Mouse (Mus musculus) G1E (cell line): Measurements from ENCODE around the gene Tagln3. TPM values are rescaled to one million over a fixed set of nuclear protein-coding genes. Genes with fewer than 3 reads are reported as not detected.
A peak's percentile ranks its signal among the peaks of the same experiment; 100 is the strongest.

ENCODE experiments used
- ATAC-seq: 2 replicates; pipeline ENCODE4 v1.8.0; 2016; ENCODE audit warnings: mild to moderate bottlenecking; ENCODE audit not compliant: insufficient number of reproducible peaks, poor library complexity, low FRiP score, severe bottlenecking; ENCODE audit errors: extremely low read depth
- DNase-seq: peaks from one replicate; pipeline ENCODE4 v3.0.0; 2012; ENCODE audit warnings: low spot score
- H3K27me3 ChIP-seq: 2 replicates; pipeline ENCODE4 v1.6.1; 2012; ENCODE audit warnings: mild to moderate bottlenecking, low read length, inconsistent platforms; ENCODE audit not compliant: insufficient read depth
- H3K36me3 ChIP-seq: replicated peaks from 2 replicates; pipeline ENCODE3; 2012; ENCODE audit warnings: mild to moderate bottlenecking, inconsistent platforms
- H3K4me1 ChIP-seq: 2 replicates; pipeline ENCODE4 v1.6.1; 2012; ENCODE audit warnings: low read depth, low read length, inconsistent platforms, mixed read lengths; ENCODE audit not compliant: insufficient read depth
- H3K4me3 ChIP-seq: 2 replicates; pipeline ENCODE4 v1.5.1; 2012; ENCODE audit warnings: low read depth, mild to moderate bottlenecking, inconsistent platforms, low read length, moderate library complexity, mixed read lengths
- H3K9me3 ChIP-seq: replicated peaks from 2 replicates; pipeline ENCODE4 v1.6.1; 2012; ENCODE audit warnings: inconsistent platforms
- CTCF ChIP-seq: IDR thresholded peaks from 2 replicates; pipeline ENCODE4 v1.5.1; 2012; ENCODE audit warnings: low read depth, low read length, inconsistent platforms, mixed read lengths
- GATA1 ChIP-seq: IDR thresholded peaks from 2 replicates; pipeline ENCODE4 v1.6.1; 2012; ENCODE audit warnings: borderline replicate concordance, low read length, inconsistent platforms, mixed read lengths
- GATA2 ChIP-seq: IDR thresholded peaks from 2 replicates; pipeline ENCODE4 v1.6.1; 2012; ENCODE audit warnings: low read depth, low read length, inconsistent platforms, borderline replicate concordance
- POLR2AphosphoS5 ChIP-seq: IDR thresholded peaks from 2 replicates; pipeline ENCODE4 v1.6.1; 2012; ENCODE audit warnings: low read depth, low read length, inconsistent platforms; ENCODE audit not compliant: insufficient replicate concordance
- TAL1 ChIP-seq: conservative IDR thresholded peaks from 2 replicates; pipeline ENCODE4 v1.6.1; 2012; ENCODE audit warnings: low read depth, low read length, inconsistent platforms, mixed read lengths
- polyA plus RNA-seq: library from polyadenylated mRNA; stranded (reverse); fragments of >175 nt; gene quantifications from 2 replicates; pipeline ENCODE4 v1.2.3, GENCODE M21; 2012
- total RNA-seq, 2 experiments: library from RNA; stranded (forward) in 1 of 2; stranded (reverse) in 1 of 2; fragments of 200-1000 nt in 1 of 2; fragments of >200 nt in 1 of 2; fragmentation: Nextera tagmentation in 1 of 2; gene quantifications; 2 replicates each; pipeline ENCODE4 v1.2.3; 2014 to 2017

Gene Tagln3
- total and polyA plus RNA-seq, 3 experiments = not detected

GRCm38 (mm10) chr16:45762859-45763505, 38.6 kb upstream of the Tagln3 start:
- no peaks in the 10 kb centered on the region for H3K36me3 ChIP-seq
- DNase-seq (no peak), ATAC-seq (no peak)
- H3K4me3 ChIP-seq = no peak overlapping the region
- no peak for TF ChIP-seq TAL1
- no peak for TF ChIP-seq GATA2
- no peak for TF ChIP-seq POLR2AphosphoS5
- no peak for TF ChIP-seq CTCF
- TF ChIP-seq GATA1 = no peak
- no peaks in the 10 kb centered on the region for H3K4me1 ChIP-seq
- 0 out of 2 replicates have a peak, but pooled peaks cover 3% of the 10 kb centered on the region for H3K27me3 ChIP-seq
- no peaks in the 10 kb centered on the region for H3K9me3 ChIP-seq

GRCm38 (mm10) chr16:45761425-45761824, 37.0 kb upstream of the Tagln3 start:
- no peaks in the 10 kb centered on the region for H3K9me3 ChIP-seq
- no peak for TF ChIP-seq TAL1
- H3K4me1 ChIP-seq = no peaks in the 10 kb centered on the region
- ATAC-seq (no peak), DNase-seq (no peak)
- H3K4me3 ChIP-seq = no peak overlapping the region
- H3K27me3 ChIP-seq = 0 out of 2 replicates have a peak, but pooled peaks cover 3% of the 10 kb centered on the region
- no peaks in the 10 kb centered on the region for H3K36me3 ChIP-seq

GRCm38 (mm10) chr16:45758726-45759269, 34.4 kb upstream of the Tagln3 start:
- Histone ChIP-seq H3K4me1 (no peaks in the 10 kb centered on the region), H3K36me3 (no peaks in the 10 kb centered on the region), H3K9me3 (no peaks in the 10 kb centered on the region), H3K4me3 (no peak overlapping the region), H3K27me3 (no peaks in the 10 kb centered on the region)
- TF ChIP-seq TAL1 (no peak), CTCF (no peak), POLR2AphosphoS5 (no peak), GATA2 (no peak), GATA1 (no peak)
- DNase-seq = no peak
- ATAC-seq = no peak

GRCm38 (mm10) chr16:45757421-45758078, 33.1 kb upstream of the Tagln3 start:
- H3K9me3 ChIP-seq = no peaks in the 10 kb centered on the region
- DNase-seq (no peak), ATAC-seq (no peak)
- no peaks in the 10 kb centered on the region for H3K36me3 ChIP-seq
- H3K27me3 ChIP-seq = no peaks in the 10 kb centered on the region
- TF ChIP-seq TAL1 (no peak), GATA1 (no peak), POLR2AphosphoS5 (no peak), GATA2 (no peak), CTCF (no peak)
- no peaks in the 10 kb centered on the region for H3K4me1 ChIP-seq
- H3K4me3 ChIP-seq = no peak overlapping the region

- H3K9me3 ChIP-seq = no peaks in the 10 kb centered on the region
- H3K27me3 ChIP-seq = no peaks in the 10 kb centered on the region
- ATAC-seq (peak; percentile 70), DNase-seq (peak; percentile 4)
- H3K4me3 ChIP-seq = no peak overlapping the region
- H3K36me3 ChIP-seq = no peaks in the 10 kb centered on the region
- TF ChIP-seq POLR2AphosphoS5 = no peak
- TF ChIP-seq GATA2 = no peak
- no peak for TF ChIP-seq GATA1
- no peak for TF ChIP-seq CTCF
- no peak for TF ChIP-seq TAL1
- no peaks in the 10 kb centered on the region for H3K4me1 ChIP-seq
These were observed 32.4 kb upstream of the Tagln3 start for GRCm38 (mm10) chr16:45756855-45757254.

- no peak for TF ChIP-seq GATA2
- TF ChIP-seq POLR2AphosphoS5 = no peak
- no peak for TF ChIP-seq CTCF
- no peak for TF ChIP-seq GATA1
- TF ChIP-seq TAL1 = no peak
- ATAC-seq (no peak), DNase-seq (no peak)
- Histone ChIP-seq H3K9me3 (no peaks in the 10 kb centered on the region), H3K4me1 (peaks cover 10% of the 10 kb centered on the region), H3K27me3 (no peaks in the 10 kb centered on the region), H3K4me3 (no peak overlapping the region), H3K36me3 (peaks cover 11% of the 10 kb centered on the region)
These were observed 19.3 kb upstream of the Tagln3 start for GRCm38 (mm10) chr16:45743591-45744144.
